Mouse (Mus musculus) lung, postnatal 0 days (tissue): Measurements from ENCODE around the gene Pou5f1.

ENCODE experiments used
- CTCF ChIP-seq: IDR thresholded peaks from 2 replicates; pipeline ENCODE4 v1.5.1; 2016; ENCODE audit warnings: antibody characterized with exemption, mild to moderate bottlenecking
- EP300 ChIP-seq: IDR thresholded peaks from 2 replicates; pipeline ENCODE4 v1.6.1; 2016; ENCODE audit warnings: antibody characterized with exemption, mild to moderate bottlenecking, control low read depth

DNA sequence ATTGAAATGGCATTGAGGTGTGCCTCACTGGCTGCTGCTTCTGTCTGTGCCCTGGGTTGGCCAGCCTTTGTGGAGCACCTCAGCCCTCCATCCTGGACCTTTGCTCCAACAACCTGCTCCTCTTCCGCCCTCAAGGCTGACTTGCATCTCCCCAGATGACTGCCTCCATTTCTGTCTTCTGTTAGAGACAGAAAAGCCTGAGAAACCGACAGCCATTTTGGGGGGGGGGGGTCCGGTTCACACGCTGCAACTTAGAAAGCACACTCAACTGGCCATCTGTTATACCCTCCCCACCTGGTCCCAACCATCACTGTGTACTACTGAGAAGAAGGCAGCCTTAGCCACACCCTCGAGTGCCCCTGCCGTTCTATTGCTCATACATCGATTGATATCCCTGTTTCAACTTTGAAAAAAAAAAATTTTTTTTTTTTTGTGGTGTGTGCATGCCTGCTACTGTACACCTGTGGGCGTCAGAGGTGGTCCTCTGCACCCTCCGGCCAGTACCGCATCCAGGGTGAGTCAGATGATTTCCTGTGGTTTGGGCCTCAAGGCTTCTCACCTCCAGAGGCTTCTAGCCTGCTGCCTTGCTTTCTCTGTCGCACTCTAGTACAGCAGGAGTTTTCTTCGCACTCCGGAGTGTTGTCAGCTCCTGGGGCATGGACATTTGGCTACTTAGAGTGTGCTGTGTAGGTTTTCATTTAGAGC lies 1.9 kb downstream of the Pou5f1 start:
- TF ChIP-seq CTCF (no peak), EP300 (no peak)
